Mouse (Mus musculus) midbrain, postnatal 0 days (tissue): ENCODE results near the gene Wiz. TPM values are rescaled to one million over a fixed set of nuclear protein-coding genes. Genes with fewer than 3 reads are reported as not detected.

Experiments used
- ATAC-seq: fragments of 200-750 bp; cut with Nextera tagmentation; 2 replicates; pipeline ENCODE4 v1.8.0; 2017; ENCODE audit warnings: moderate number of reproducible peaks, mild to moderate bottlenecking, moderate TSS enrichment, moderate library complexity; ENCODE audit not compliant: low FRiP score
- DNase-seq: peaks from one replicate; pipeline ENCODE4 v3.0.0-alpha.2; 2015; ENCODE audit warnings: low spot score
- H3K27ac ChIP-seq: fragments of 300-500 bp; sonication (generic); 2 replicates; pipeline ENCODE4 v1.5.1; 2014; ENCODE audit warnings: low read depth, mild to moderate bottlenecking, low read length, mixed read lengths
- H3K27me3 ChIP-seq: fragments of 300-500 bp; sonication (generic); 2 replicates; pipeline ENCODE4 v1.6.1; 2014; ENCODE audit warnings: low read length, control low read depth, mixed read lengths; ENCODE audit not compliant: insufficient read depth
- H3K36me3 ChIP-seq: fragments of 300-500 bp; sonication (generic); 2 replicates; pipeline ENCODE4 v1.6.1; 2014; ENCODE audit warnings: low read length, control low read depth, mixed read lengths; ENCODE audit not compliant: insufficient read depth
- H3K4me1 ChIP-seq: fragments of 300-500 bp; sonication (generic); 2 replicates; pipeline ENCODE4 v1.6.1; 2014; ENCODE audit warnings: mild to moderate bottlenecking, control low read depth, antibody characterized with exemption, low read length, mixed read lengths; ENCODE audit not compliant: insufficient read depth
- H3K4me2 ChIP-seq: fragments of 300-500 bp; sonication (generic); 2 replicates; pipeline ENCODE4 v1.6.1; 2014; ENCODE audit warnings: low read depth, mild to moderate bottlenecking, low read length, mixed read lengths; ENCODE audit not compliant: poor library complexity, severe bottlenecking
- H3K4me3 ChIP-seq: fragments of 300-500 bp; sonication (generic); 2 replicates; pipeline ENCODE4 v1.5.1; 2014; ENCODE audit warnings: low read depth, mild to moderate bottlenecking, low read length, moderate library complexity
- H3K9ac ChIP-seq: fragments of 300-500 bp; sonication (generic); replicated peaks from 2 replicates; pipeline ENCODE4 v1.6.1; 2014; ENCODE audit warnings: mild to moderate bottlenecking, low read length, moderate library complexity, mixed read lengths; ENCODE audit not compliant: poor library complexity, severe bottlenecking
- H3K9me3 ChIP-seq: fragments of 300-500 bp; sonication (generic); 2 replicates; pipeline ENCODE4 v1.6.1; 2016; ENCODE audit warnings: low read length, control low read depth
- CTCF ChIP-seq: IDR thresholded peaks from 2 replicates; pipeline ENCODE4 v1.5.1; 2016; ENCODE audit warnings: antibody characterized with exemption, mild to moderate bottlenecking
- WGBS: fragments of 180-500 bp; shearing (Covaris S2); extraction: QIAGEN DNeasy Blood & Tissue Kit; methylation state at CpG from one replicate; pipeline ENCODE4 v1.1.7; 2014; 5-methylcytosine and 5-hydroxymethylcytosine counted together
- polyA plus RNA-seq: library from polyadenylated mRNA; unstranded; fragments of >200 nt; fragmentation: Nextera tagmentation; extraction: Ambion mirVana; gene quantifications from 2 replicates; pipeline ENCODE4 v1.2.1, GENCODE M21; 2015
- total RNA-seq: library from RNA; depleted of rRNA; stranded (reverse); fragments of >200 nt; gene quantifications from 2 replicates; pipeline ENCODE4 v1.2.3, GENCODE M21; 2014; rRNA removed

Gene Wiz
- total RNA-seq, result 53.9 and 68.0 TPM in 2 replicates
- 40.8 and 41.3 TPM in 2 replicates for polyA plus RNA-seq

DNA sequence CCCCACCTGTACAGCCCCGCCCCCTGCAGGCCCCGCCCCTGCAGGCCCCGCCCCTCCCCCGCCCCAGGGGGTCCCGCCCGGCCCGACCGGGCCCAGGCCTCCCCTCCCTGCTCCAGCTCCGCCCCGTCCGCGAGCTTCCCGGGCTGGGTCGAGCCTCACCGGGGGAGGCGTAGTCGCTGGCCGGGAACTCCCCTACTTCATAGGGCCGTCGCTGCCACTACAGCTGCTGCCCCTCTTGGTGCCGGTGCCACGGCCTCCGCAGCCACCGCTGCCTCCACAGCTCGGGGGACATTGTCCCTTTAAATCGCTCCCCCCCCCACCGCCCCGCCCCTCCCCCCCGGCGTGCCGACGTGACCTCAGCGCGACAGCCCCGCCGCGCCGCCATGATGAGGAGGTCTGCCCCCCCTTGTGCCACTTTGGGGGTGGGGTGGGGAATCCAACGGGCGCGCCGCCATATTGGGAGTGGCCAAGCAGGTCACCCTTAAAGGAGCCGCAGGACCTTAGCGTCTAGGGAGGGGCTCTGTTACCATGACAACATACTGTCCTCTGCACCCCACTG is at the start of gene Wiz:
TSS of gene Wiz (minus strand) at position 339 of the 559 bp plus-strand sequence.
- 0% methylated on average over 9 of the region's 44 CpGs for WGBS
- Histone ChIP-seq H3K4me2 (peak within 1 kb of the TSS; percentile 95), H3K9ac (peak within 1 kb of the TSS; percentile 93), H3K9me3 (no peaks in the 10 kb centered on the region), H3K27me3 (peaks cover 31% of the 10 kb centered on the region), H3K36me3 (peaks cover 11% of the 10 kb centered on the region), H3K27ac (peak within 1 kb of the TSS; percentile 77), H3K4me3 (peak within 1 kb of the TSS; percentile 86), H3K4me1 (0 out of 2 replicates have a peak, but pooled peaks cover 2% of the 10 kb centered on the region)
- no peak for TF ChIP-seq CTCF
- peak; percentile 94 for DNase-seq
- peak; percentile 91 for ATAC-seq

DNA sequence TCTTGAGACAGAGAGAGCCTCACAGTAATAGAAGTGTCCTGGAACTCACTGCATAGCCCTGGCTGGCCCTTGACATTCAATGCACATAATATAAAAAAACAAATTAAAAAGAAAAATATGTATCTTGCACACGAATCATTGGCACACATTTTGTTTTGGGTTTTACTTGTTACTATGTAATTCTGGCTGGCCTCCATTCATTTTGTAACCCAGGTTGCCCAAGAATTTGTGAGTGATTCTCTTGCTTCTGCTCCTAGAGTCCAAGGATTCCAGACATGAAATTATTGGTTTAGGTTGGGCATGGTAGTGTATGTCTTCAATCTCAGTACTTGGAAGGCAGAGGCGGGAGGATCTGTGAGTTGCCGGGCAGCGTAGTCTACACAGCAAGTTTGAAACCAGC is 47.9 kb upstream of the Wiz start:
- DNase-seq, result no peak
- H3K36me3 ChIP-seq, result no peaks in the 10 kb centered on the region
- H3K9me3 ChIP-seq, result no peaks in the 10 kb centered on the region
- H3K4me2 ChIP-seq, result no peak overlapping the region
- H3K27ac ChIP-seq, result no peak overlapping the region
- H3K9ac ChIP-seq, result no peak overlapping the region
- WGBS, result 94% methylated on average over 4 of the region's 4 CpGs
- no peak for ATAC-seq
- TF ChIP-seq CTCF, result no peak
- no peaks in the 10 kb centered on the region for H3K27me3 ChIP-seq
- H3K4me1 ChIP-seq, result no peaks in the 10 kb centered on the region
- H3K4me3 ChIP-seq, result no peak overlapping the region

DNA sequence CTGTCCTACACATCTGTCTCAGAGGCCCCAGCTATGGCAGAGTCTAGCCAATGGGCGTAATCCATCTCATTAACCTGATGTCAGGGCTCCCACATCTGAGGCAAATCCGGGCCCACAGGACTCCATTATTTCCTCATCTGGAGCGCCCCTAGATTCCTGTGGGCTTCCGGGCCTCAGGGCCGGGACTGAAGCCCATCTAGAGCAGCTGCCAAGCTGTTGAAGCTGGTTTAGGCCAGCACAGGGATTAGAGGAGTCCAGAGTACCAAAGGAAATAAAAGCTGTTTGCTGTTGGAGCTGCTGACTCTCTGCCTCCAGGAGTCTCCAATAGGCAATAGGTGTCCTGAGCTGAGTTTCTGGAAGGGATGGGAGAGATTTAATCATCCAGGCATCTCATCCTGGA is 45.9 kb upstream of the Wiz start:
- DNase-seq, result no peak

DNA sequence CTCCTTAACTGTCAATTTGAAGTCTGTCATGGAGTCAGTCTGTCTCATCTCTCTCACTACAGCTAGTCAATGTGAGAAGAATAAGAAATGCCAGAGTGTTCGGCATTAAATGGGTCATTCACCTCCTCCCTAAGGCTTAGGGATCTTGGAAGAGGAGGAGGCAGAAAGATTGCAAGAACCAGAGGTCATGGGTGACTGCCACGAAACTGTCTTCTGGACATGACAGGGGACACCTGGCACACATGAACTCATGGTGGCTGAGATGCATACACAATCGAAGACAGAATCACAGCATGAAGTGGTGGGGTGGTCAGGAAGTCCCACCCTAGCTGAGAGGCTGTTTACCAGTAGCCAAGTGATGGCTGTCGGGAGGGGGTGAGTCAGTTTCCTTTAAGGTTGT is 45.1 kb upstream of the Wiz start:
- no peak overlapping the region for H3K4me3 ChIP-seq
- H3K9me3 ChIP-seq, result no peaks in the 10 kb centered on the region
- H3K9ac ChIP-seq, result no peak overlapping the region
- no peak for TF ChIP-seq CTCF
- no peaks in the 10 kb centered on the region for H3K4me1 ChIP-seq
- no peaks in the 10 kb centered on the region for H3K27me3 ChIP-seq
- DNase-seq, result no peak
- H3K27ac ChIP-seq, result no peak overlapping the region
- ATAC-seq, result no peak
- WGBS, result 69% methylated on average over 4 of the region's 4 CpGs
- H3K36me3 ChIP-seq, result no peaks in the 10 kb centered on the region
- H3K4me2 ChIP-seq, result no peak overlapping the region

More for the DNA sequence above, 45.9 kb upstream of the Wiz start:
- Histone ChIP-seq H3K4me3 (no peak overlapping the region), H3K36me3 (no peaks in the 10 kb centered on the region), H3K27me3 (no peaks in the 10 kb centered on the region), H3K9ac (no peak overlapping the region), H3K9me3 (no peaks in the 10 kb centered on the region), H3K4me2 (no peak overlapping the region), H3K4me1 (no peaks in the 10 kb centered on the region), H3K27ac (no peak overlapping the region)
- ATAC-seq, result no peak
- TF ChIP-seq CTCF, result no peak
- WGBS, result 66% methylated on average over 5 of the region's 5 CpGs

DNA sequence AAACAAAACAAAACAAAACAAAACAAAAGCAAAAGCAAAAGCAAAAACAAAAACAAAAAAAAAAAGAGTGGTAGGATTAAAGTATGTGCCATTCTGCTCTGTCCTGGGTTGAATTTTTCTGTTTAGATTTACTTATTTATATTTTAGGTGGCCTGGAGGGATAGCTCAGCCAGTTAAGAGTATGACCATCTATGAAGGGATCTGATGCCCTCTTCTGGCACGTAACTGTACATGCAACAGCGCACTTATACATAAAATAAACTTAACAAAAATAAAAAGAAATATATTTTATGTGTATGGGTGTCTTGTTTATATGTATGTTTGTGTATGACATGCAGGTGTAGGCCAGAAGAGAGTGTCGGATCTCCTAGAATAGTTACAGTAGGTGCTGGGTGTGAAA is 42.7 kb upstream of the Wiz start:
- Histone ChIP-seq H3K9me3 (no peaks in the 10 kb centered on the region), H3K27me3 (no peaks in the 10 kb centered on the region), H3K4me3 (no peak overlapping the region), H3K9ac (no peak overlapping the region), H3K27ac (no peak overlapping the region), H3K4me2 (no peak overlapping the region), H3K4me1 (no peaks in the 10 kb centered on the region), H3K36me3 (no peaks in the 10 kb centered on the region)
- TF ChIP-seq CTCF, result peak; percentile 67
- no peak for ATAC-seq
- DNase-seq, result peak; percentile 46
- WGBS, result 63% methylated on average over 3 of the region's 3 CpGs

DNA sequence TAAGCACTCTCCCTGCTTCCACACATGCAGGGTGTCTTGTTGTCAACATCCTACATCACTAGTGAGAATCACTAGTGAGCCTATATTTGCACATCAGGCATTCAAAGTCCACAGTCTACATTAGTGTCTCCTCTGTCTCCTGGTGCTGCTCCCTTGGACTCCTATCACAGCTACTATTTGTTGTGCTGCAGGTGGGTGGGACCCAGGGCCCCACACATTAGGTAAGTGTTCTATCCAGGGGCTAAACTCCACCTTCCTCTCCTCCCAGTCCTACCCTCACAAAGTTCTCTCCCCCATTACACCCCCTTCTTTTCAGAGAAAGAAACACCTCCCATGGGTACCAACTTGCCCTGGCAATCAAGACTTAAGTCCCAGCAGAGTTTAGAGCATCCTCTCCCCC is 37.4 kb upstream of the Wiz start:
- no peak for TF ChIP-seq CTCF
- Histone ChIP-seq H3K27ac (no peak overlapping the region), H3K9ac (no peak overlapping the region), H3K4me1 (no peaks in the 10 kb centered on the region), H3K9me3 (no peaks in the 10 kb centered on the region), H3K27me3 (no peaks in the 10 kb centered on the region), H3K4me2 (no peak overlapping the region), H3K36me3 (no peaks in the 10 kb centered on the region), H3K4me3 (no peak overlapping the region)
- DNase-seq (no peak), ATAC-seq (no peak)
